8 mouse cellular contexts compared by ENCODE assay signal in the genomic region with DNA sequence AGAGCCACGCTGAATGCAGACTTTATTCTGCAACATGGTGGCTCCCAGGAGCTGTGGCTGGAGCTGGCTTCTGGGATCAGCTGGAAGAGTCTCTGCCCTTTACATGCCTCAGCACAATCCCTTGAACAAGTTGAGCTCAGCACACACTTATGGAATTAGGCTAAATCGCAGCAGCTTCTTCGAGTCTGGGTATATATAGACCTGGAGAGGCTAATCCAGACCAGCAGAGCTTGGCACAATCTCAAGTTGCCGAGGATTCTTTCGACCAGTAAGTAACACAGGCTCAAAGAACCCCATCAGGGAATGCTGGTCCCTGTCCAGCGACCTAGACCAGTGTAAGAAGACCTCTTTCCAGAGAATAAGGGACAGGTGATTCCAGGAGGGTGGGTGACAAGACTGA. TPM values are rescaled to one million over a fixed set of nuclear protein-coding genes. Genes with fewer than 3 reads are reported as not detected.
DNase-seq lines count a peak whose midpoint lies in the region; ATAC-seq and TF ChIP-seq lines count a peak whose summit lies in the region.
"Had no signal": no experiment of that assay in that cellular context is flagged by ENCODE, and none has a peak within 500 bp of the region (broad histone marks: within the 10 kb centered on the region; RNA-seq: fewer than 3 reads in every experiment).

No protein-coding gene starts in this region.

- no peak overlapping the region for H3K4me3 ChIP-seq in lung, embryonic 15.5 days
- H3K4me3 ChIP-seq in embryonic facial prominence, embryonic 15.5 days (replicated peaks) = no peak overlapping the region
- H3K4me3 ChIP-seq in hindbrain, postnatal 0 days (ENCODE audit: low read length) = no peak overlapping the region

- no peaks in the 10 kb centered on the region for H3K9me3 ChIP-seq in lung, embryonic 15.5 days
- no peaks in the 10 kb centered on the region for H3K9me3 ChIP-seq in embryonic facial prominence, embryonic 15.5 days (replicated peaks)
- no peaks in the 10 kb centered on the region for H3K9me3 ChIP-seq in hindbrain, postnatal 0 days (ENCODE audit: low read length)

- H3K4me2 ChIP-seq in lung, embryonic 15.5 days = no peak overlapping the region
- H3K4me2 ChIP-seq in embryonic facial prominence, embryonic 15.5 days (replicated peaks) = no peak overlapping the region
- H3K4me2 ChIP-seq in hindbrain, postnatal 0 days (ENCODE audit: low read depth, low read length) = no peak overlapping the region

- peaks cover 14% of the 10 kb centered on the region for H3K36me3 ChIP-seq in lung, embryonic 15.5 days
- H3K36me3 ChIP-seq in embryonic facial prominence, embryonic 15.5 days = peaks cover 13% of the 10 kb centered on the region; the same call in 1 of the 2 replicates
- H3K36me3 ChIP-seq in hindbrain, postnatal 0 days (ENCODE audit: insufficient read depth, low read length) = peaks cover 9% of the 10 kb centered on the region; the same call in 1 of the 2 replicates

- H3K27me3 ChIP-seq in lung, embryonic 15.5 days = no peaks in the 10 kb centered on the region
- no peaks in the 10 kb centered on the region for H3K27me3 ChIP-seq in embryonic facial prominence, embryonic 15.5 days
- H3K27me3 ChIP-seq in hindbrain, postnatal 0 days (ENCODE audit: insufficient read depth, low read length) = no peaks in the 10 kb centered on the region

- no peak overlapping the region for H3K9ac ChIP-seq in lung, embryonic 15.5 days
- H3K9ac ChIP-seq in embryonic facial prominence, embryonic 15.5 days = no peak overlapping the region
- H3K9ac ChIP-seq in hindbrain, postnatal 0 days (replicated peaks; ENCODE audit: low read length) = no peak overlapping the region

- DNase-seq in lung, postnatal 4 days = no peak
- no peak for DNase-seq in hindbrain, postnatal 0 days (ENCODE audit: low spot score)
- peak; percentile 68 for DNase-seq in skeletal muscle tissue, adult 2 months (ENCODE audit: low read depth, low spot score)
- no peak for DNase-seq in layer of hippocampus, adult 9-10 months (ENCODE audit: low spot score)
- DNase-seq in kidney, adult 9 months = no peak

- no peak for ATAC-seq in lung, embryonic 15.5 days (ENCODE audit: borderline replicate concordance, extremely low read depth, low FRiP score, low TSS enrichment)
- ATAC-seq in embryonic facial prominence, embryonic 15.5 days (ENCODE audit: insufficient number of reproducible peaks, low FRiP score, low TSS enrichment, low read depth) = no peak
- no peak for ATAC-seq in hindbrain, postnatal 0 days

- no peak for TF ChIP-seq CTCF in hindbrain, postnatal 0 days (IDR thresholded peaks at IDR 0.05; ENCODE audit: low read depth)

- H3K27ac ChIP-seq in lung, embryonic 15.5 days = peak overlapping the region; percentile 25
- H3K27ac ChIP-seq in embryonic facial prominence, embryonic 15.5 days (replicated peaks) = peak overlapping the region; percentile 35; the same call in 1 of the 2 replicates
- H3K27ac ChIP-seq in hindbrain, postnatal 0 days = peak overlapping the region; percentile 69
- H3K27ac ChIP-seq: macrophage had no signal

- WGBS in lung, embryonic 15.5 days = 50% methylated on average over 6 of the region's 6 CpGs
- 33% methylated on average over 6 of the region's 6 CpGs for WGBS in embryonic facial prominence, embryonic 15.5 days
- 33% methylated on average over 6 of the region's 6 CpGs for WGBS in hindbrain, postnatal 0 days

- peaks cover 47% of the 10 kb centered on the region for H3K4me1 ChIP-seq in lung, embryonic 15.5 days
- H3K4me1 ChIP-seq in embryonic facial prominence, embryonic 15.5 days = peaks cover 40% of the 10 kb centered on the region
- peaks cover 35% of the 10 kb centered on the region for H3K4me1 ChIP-seq in hindbrain, postnatal 0 days (ENCODE audit: insufficient read depth, low read length)

RNA-seq across cellular contexts. Expression of a gene that starts 31.8 kb away (rescaled TPM):
- 25.9 and 33.8 TPM in 2 replicates for polyA plus RNA-seq in lung, embryonic 15.5 days (2015; fragmentation: Nextera tagmentation; extraction: Ambion mirVana)
- polyA plus RNA-seq in embryonic facial prominence, embryonic 15.5 days (2015; fragmentation: Nextera tagmentation; extraction: Ambion mirVana) = 21.6 and 22.5 TPM in 2 replicates
- 20.9 and 21.0 TPM in 2 replicates for total RNA-seq in hindbrain, postnatal 0 days (2014; rRNA removed)
- polyA plus RNA-seq in hindbrain, postnatal 0 days (2015; fragmentation: Nextera tagmentation; extraction: Ambion mirVana) = 10.2 and 12.9 TPM in 2 replicates
